Mouse (Mus musculus): ENCODE data around the gene Olfr1228.

Olfr1228 gene

GRCm38 (mm10) chr2:89253962-89254361 lies at the start of gene Olfr1228:
Gene Olfr1228, minus strand, starts transcription at chr2:89254062.
- DNase-seq (ENCODE audit: low read depth): no peak

GRCm38 (mm10) chr2:89297168-89297567 lies 43.3 kb upstream of the Olfr1228 start, which contains the start of gene Olfr1230:
Gene Olfr1230, minus strand, starts transcription at chr2:89297268.
- no peak for DNase-seq (ENCODE audit: low read depth)

GRCm38 (mm10) chr2:89287914-89288313 lies 34.1 kb upstream of the Olfr1228 start, which contains the start of gene Olfr1229:
Gene Olfr1229, minus strand, starts transcription at chr2:89288014.
- DNase-seq (ENCODE audit: low read depth): no peak

GRCm38 (mm10) chr2:89199948-89200347 lies 53.9 kb downstream of the Olfr1228 start, which contains the start of gene Olfr1226:
Gene Olfr1226, minus strand, starts transcription at chr2:89200048.
- DNase-seq (ENCODE audit: low read depth): no peak

All from NIH3T3 (cell line).